Mouse (Mus musculus) heart, embryonic 11.5 days (tissue): ENCODE data around the gene Aak1. TPM values are rescaled to one million over a fixed set of nuclear protein-coding genes. Genes with fewer than 3 reads are reported as not detected.

Experiments used
- ATAC-seq: fragments of 200-750 bp; cut with Nextera tagmentation; replicated peaks from 2 replicates; pipeline ENCODE4 v1.8.0; 2017; ENCODE audit warnings: moderate library complexity; ENCODE audit not compliant: insufficient number of reproducible peaks, low FRiP score, low TSS enrichment
- H3K27ac ChIP-seq: fragments of 300-500 bp; sonication (generic); 2 replicates; pipeline ENCODE4 v1.5.1; 2014; ENCODE audit warnings: mild to moderate bottlenecking, low read depth, low read length
- H3K27me3 ChIP-seq: fragments of 300-500 bp; sonication (generic); 2 replicates; pipeline ENCODE4 v1.6.1; 2014; ENCODE audit warnings: mild to moderate bottlenecking, low read length, mixed read lengths; ENCODE audit not compliant: control insufficient read depth, insufficient read depth
- H3K36me3 ChIP-seq: fragments of 300-500 bp; sonication (generic); 2 replicates; pipeline ENCODE4 v1.6.1; 2014; ENCODE audit warnings: mild to moderate bottlenecking, low read length, moderate library complexity, mixed read lengths; ENCODE audit not compliant: control insufficient read depth, insufficient read depth
- H3K4me1 ChIP-seq: fragments of 300-500 bp; sonication (generic); 2 replicates; pipeline ENCODE4 v1.6.1; 2014; ENCODE audit warnings: low read length; ENCODE audit not compliant: control insufficient read depth, insufficient read depth
- H3K4me2 ChIP-seq: fragments of 300-500 bp; sonication (generic); 2 replicates; pipeline ENCODE4 v1.6.1; 2014; ENCODE audit warnings: mild to moderate bottlenecking, moderate library complexity
- H3K4me3 ChIP-seq: fragments of 300-500 bp; sonication (generic); 2 replicates; pipeline ENCODE4 v1.5.1; 2014; ENCODE audit warnings: low read depth, low read length
- H3K9ac ChIP-seq: fragments of 300-500 bp; sonication (generic); 2 replicates; pipeline ENCODE4 v1.6.1; 2014; ENCODE audit warnings: mild to moderate bottlenecking, low read depth, low read length, moderate library complexity
- H3K9me3 ChIP-seq: fragments of 300-500 bp; sonication (generic); replicated peaks from 2 replicates; pipeline ENCODE4 v1.6.1; 2016; ENCODE audit warnings: low read length; ENCODE audit not compliant: control insufficient read depth
- WGBS: fragments of 180-500 bp; shearing (Covaris S2); extraction: QIAGEN DNeasy Blood & Tissue Kit; methylation state at CpG from one replicate; pipeline ENCODE4 v1.1.7; 2014; ENCODE audit not compliant: insufficient replicate concordance; 5-methylcytosine and 5-hydroxymethylcytosine counted together
- polyA plus RNA-seq: library from polyadenylated mRNA; unstranded; fragments of >200 nt; fragmentation: Nextera tagmentation; extraction: Ambion mirVana; gene quantifications from 2 replicates; pipeline ENCODE4 v1.2.1, GENCODE M21; 2014

The Aak1 gene
- polyA plus RNA-seq, 1 experiment from 2014 or later = 24.3 TPM

DNA sequence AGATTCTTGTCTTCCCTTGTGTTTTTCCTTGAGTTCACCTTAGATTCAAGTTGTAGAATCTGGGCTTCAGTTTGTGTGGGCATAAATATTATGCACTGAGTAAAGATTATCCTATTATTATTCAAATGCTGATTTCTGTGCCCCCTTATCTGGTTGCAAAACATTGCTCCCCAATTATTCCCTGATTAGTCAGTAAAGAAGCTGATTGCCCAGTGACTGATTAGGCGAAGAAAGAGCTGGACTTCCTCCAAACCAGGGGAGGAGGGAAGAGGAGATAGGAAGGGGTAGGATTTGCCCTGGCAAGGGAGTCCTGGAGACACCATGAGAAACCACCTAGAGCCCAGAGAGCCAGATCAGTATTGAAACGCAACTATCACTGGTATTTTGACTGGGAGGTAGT, 154.8 kb downstream of the Aak1 start:
- H3K4me3 ChIP-seq = no peak overlapping the region
- WGBS = 61% methylated on average over 2 of the region's 2 CpGs
- no peaks in the 10 kb centered on the region for H3K27me3 ChIP-seq
- H3K27ac ChIP-seq = no peak overlapping the region
- H3K4me2 ChIP-seq = no peak overlapping the region
- no peaks in the 10 kb centered on the region for H3K4me1 ChIP-seq
- no peak overlapping the region for H3K9ac ChIP-seq
- H3K9me3 ChIP-seq = no peaks in the 10 kb centered on the region
- 0 out of 2 replicates have a peak, but pooled peaks cover 2% of the 10 kb centered on the region for H3K36me3 ChIP-seq
- ATAC-seq = no peak

DNA sequence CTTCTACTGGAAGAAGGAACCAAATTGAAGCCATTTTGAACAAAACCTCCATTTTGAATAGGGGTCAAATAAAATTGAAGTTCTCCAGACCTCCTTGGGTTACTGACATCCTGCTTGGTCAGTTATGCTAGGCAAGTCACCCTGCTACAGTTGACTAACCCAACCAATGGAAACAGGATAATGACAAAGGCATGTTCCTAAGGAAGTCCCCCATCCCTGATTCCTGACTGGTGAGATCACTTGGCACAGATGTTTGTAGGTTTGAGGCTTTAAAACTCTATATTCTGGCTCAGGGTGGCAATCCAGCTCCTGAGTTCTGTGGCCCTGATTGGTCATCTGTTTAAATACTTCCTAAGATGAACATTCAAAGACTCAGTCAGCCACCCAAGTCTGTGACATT, 156.3 kb downstream of the Aak1 start:
- no peak for ATAC-seq
- Histone ChIP-seq H3K9me3 (no peaks in the 10 kb centered on the region), H3K27ac (no peak overlapping the region), H3K27me3 (no peaks in the 10 kb centered on the region), H3K9ac (no peak overlapping the region), H3K36me3 (no peaks in the 10 kb centered on the region), H3K4me3 (no peak overlapping the region), H3K4me1 (0 out of 2 replicates have a peak, but pooled peaks cover 4% of the 10 kb centered on the region), H3K4me2 (no peak overlapping the region)

DNA sequence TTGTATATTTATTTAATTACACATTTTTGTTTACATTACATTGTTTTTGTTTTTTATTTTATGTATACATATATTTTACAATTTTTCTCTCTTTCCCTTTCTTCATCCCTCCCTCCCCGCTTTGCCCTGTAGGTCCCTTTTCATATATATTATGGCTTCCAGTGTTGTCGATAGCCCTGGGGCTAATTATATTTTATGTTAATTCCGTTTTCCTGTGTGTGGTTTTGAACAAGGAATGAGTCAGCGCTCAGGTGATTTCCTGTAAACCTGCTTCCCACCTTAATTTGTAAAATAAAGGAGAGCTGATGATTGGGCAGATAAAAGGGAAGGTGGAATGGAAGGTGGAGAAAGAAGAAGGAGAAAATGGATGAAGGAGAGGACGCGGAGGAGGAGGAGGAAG, 159.6 kb downstream of the Aak1 start, which contains the start of gene Nfu1:
Gene Nfu1 (plus strand): TSS at position 350 of the 400 bp plus-strand sequence.
- Histone ChIP-seq H3K4me1 (0 out of 2 replicates have a peak, but pooled peaks cover 6% of the 10 kb centered on the region), H3K9ac (peak within 1 kb of the TSS; percentile 95), H3K27me3 (no peaks in the 10 kb centered on the region), H3K4me3 (peak within 1 kb of the TSS; percentile 95), H3K36me3 (no peaks in the 10 kb centered on the region), H3K27ac (peak within 1 kb of the TSS; percentile 89), H3K9me3 (no peaks in the 10 kb centered on the region), H3K4me2 (peak within 1 kb of the TSS; percentile 70)
- 74% methylated on average over 6 of the region's 6 CpGs for WGBS
- ATAC-seq = no peak

DNA sequence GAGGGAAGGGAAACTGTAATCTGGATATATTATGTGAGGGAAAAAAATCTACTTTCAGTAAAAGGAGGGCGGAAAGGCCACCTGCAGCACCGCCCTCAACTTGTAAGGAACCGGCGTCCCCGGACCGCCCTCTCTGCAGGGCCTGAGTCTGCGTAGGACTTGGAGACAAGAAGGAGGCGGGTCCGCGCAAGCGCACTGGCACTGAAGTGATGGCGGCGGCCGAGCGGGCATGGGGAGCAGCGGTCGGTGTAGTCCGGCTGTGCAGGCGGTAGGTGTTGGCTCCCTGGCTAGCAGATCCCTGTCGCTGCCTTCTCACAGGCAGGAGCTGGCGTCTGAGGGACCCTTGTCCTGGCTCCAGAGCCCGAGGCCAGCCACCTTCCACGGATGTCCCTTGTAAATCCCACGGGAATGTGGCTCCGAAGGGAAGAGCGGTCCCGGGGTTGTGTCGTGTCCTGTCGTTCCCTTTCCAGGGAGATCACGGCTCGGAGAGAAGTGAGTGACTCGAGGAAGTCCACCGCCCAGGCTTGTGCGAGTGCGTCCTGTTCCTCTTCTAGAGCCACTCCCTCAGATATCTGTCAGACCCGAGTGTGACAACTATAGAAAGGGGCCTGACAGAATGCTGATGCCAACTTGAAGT, 160.5 kb downstream of the Aak1 start:
- Histone ChIP-seq H3K4me2 (peak overlapping the region; percentile 70), H3K27ac (peak overlapping the region; percentile 89), H3K36me3 (no peaks in the 10 kb centered on the region), H3K9me3 (no peaks in the 10 kb centered on the region), H3K4me1 (0 out of 2 replicates have a peak, but pooled peaks cover 6% of the 10 kb centered on the region), H3K27me3 (no peaks in the 10 kb centered on the region), H3K4me3 (peak overlapping the region; percentile 95), H3K9ac (peak overlapping the region; percentile 95)
- under 1% methylated on average over 36 of the region's 36 CpGs for WGBS
- peak; percentile 92 for ATAC-seq

DNA sequence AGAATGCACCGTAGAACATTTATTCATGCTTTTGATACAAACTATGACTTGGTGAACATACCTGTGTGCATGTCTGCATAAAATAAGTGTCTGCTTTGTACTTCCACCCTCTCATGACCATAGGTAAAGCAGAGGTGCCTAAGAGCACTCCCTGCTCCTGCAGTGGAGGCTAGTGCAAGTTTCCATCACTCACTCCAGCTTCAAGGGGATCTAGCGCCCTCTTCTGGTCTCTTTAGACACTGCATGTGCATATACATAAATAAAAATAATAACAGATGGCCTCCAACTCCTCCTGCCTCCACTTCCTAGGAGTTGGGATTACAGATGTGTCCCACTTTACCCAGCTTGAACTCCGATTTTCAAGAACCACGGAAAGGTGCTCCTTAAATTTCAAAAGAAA, 167.6 kb downstream of the Aak1 start:
- WGBS = 62% methylated on average over 4 of the region's 4 CpGs
- Histone ChIP-seq H3K36me3 (peaks cover 16% of the 10 kb centered on the region; the same call in 1 of the 2 replicates), H3K27ac (no peak overlapping the region), H3K9ac (no peak overlapping the region), H3K27me3 (no peaks in the 10 kb centered on the region), H3K4me3 (no peak overlapping the region), H3K4me1 (no peaks in the 10 kb centered on the region), H3K4me2 (no peak overlapping the region), H3K9me3 (0 out of 2 replicates have a peak, but pooled peaks cover 3% of the 10 kb centered on the region)
- ATAC-seq = no peak

DNA sequence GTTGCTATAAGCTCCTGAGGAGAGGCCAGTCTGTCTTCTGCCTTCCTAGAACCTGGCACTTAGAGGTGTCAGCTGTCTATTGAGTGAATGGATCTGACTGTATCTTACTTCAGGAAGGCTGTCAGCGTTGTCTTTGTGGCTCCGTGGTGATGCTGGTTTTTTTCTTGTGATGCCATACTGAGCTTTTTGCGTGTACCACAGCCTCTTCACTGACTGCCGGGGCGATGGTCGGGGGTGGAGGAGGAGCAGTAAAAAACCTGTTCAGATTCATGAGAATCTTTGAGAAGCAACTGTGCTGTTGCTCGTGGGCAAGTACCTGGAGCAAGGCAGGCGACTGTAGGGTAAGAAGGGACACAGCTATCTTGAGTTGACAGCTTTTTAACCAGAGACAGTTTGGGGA, 169.6 kb downstream of the Aak1 start:
- WGBS = 85% methylated on average over 8 of the region's 8 CpGs
- no peak for ATAC-seq
- Histone ChIP-seq H3K4me1 (no peaks in the 10 kb centered on the region), H3K9ac (no peak overlapping the region), H3K27ac (no peak overlapping the region), H3K4me3 (no peak overlapping the region), H3K36me3 (peaks cover 22% of the 10 kb centered on the region), H3K27me3 (no peaks in the 10 kb centered on the region), H3K9me3 (0 out of 2 replicates have a peak, but pooled peaks cover 3% of the 10 kb centered on the region), H3K4me2 (no peak overlapping the region)

DNA sequence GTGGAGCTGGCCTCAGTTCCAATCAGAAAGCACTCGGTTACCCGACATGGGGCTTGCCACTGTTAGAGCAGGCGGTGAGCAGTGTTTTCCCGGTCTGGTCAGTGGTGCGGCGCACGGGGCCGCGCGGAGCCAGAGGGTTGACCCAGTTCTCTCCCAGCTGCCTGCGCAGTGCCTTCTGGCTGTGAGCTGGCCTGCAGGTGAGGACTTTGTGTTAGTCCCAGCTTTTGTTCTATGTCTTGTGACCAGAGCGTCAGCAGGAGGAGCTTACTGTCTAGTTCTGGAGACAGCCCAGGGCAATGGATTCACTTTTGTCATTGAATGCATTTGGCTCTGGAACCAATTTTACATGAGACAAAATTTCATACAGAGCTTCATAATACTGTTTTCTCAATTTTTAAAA, 172.5 kb downstream of the Aak1 start:
- H3K36me3 ChIP-seq = peaks cover 32% of the 10 kb centered on the region
- ATAC-seq = no peak
- H3K4me3 ChIP-seq = no peak overlapping the region
- H3K9me3 ChIP-seq = 0 out of 2 replicates have a peak, but pooled peaks cover 3% of the 10 kb centered on the region
- peaks cover 7% of the 10 kb centered on the region for H3K4me1 ChIP-seq
- no peak overlapping the region for H3K27ac ChIP-seq
- no peak overlapping the region for H3K9ac ChIP-seq
- WGBS = 95% methylated on average over 12 of the region's 12 CpGs
- no peaks in the 10 kb centered on the region for H3K27me3 ChIP-seq
- no peak overlapping the region for H3K4me2 ChIP-seq

DNA sequence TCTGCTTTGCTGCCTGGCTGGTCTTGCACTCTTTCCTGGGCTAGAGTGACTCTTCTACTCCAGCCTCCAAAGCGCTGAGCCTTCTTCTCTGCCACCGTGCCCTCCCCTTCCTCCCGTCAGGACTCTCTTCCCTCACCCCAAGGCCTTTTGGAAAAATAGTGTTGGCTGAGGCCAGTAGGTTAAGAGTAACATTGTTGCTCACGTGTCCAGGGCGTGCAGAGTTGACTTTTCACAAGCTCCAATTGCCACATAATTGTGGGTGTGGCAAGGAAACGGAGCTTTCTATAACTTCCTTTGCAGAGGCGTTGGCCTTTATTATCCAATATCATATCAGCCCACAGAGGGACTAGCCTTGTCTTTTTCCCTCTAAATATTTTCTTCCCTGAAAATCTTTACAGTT, 177.7 kb downstream of the Aak1 start:
- no peak for ATAC-seq
- H3K9me3 ChIP-seq = no peaks in the 10 kb centered on the region
- no peak overlapping the region for H3K4me3 ChIP-seq
- H3K9ac ChIP-seq = no peak overlapping the region
- H3K4me2 ChIP-seq = no peak overlapping the region
- H3K27me3 ChIP-seq = no peaks in the 10 kb centered on the region
- peaks cover 10% of the 10 kb centered on the region for H3K4me1 ChIP-seq
- peaks cover 17% of the 10 kb centered on the region for H3K36me3 ChIP-seq
- no peak overlapping the region for H3K27ac ChIP-seq
- WGBS = 83% methylated on average over 7 of the region's 7 CpGs

DNA sequence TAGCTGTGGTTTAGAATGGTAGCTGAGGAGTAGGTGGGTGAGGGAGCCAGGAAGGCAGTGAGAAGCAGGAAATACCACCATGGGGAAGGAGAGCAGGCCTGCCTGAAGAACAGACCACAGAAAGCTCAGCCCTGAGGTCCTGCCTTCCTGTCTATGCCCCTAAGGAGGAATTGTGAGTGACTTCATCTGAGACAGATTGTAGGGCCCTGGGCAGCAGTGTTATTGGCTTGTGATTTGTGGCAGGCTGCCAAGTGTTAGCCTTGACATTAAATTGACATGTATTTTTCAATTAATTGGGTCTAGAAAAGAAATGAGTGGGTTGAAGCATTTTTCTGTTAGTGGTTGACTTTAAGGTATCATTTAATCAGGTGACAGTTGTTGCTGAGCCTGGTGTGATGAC, 179.6 kb downstream of the Aak1 start:
- H3K36me3 ChIP-seq = peaks cover 10% of the 10 kb centered on the region
- H3K9ac ChIP-seq = no peak overlapping the region
- peaks cover 10% of the 10 kb centered on the region for H3K4me1 ChIP-seq
- ATAC-seq = no peak
- no peak overlapping the region for H3K27ac ChIP-seq
- no peaks in the 10 kb centered on the region for H3K27me3 ChIP-seq
- no peak overlapping the region for H3K4me3 ChIP-seq
- H3K4me2 ChIP-seq = no peak overlapping the region
- H3K9me3 ChIP-seq = no peaks in the 10 kb centered on the region
